Mouse (Mus musculus) G1E (cell line): ENCODE results near the gene Prr15l.

Experiments used
- CTCF ChIP-seq: IDR thresholded peaks from 2 replicates; pipeline ENCODE4 v1.5.1; 2012; ENCODE audit warnings: low read depth, low read length, inconsistent platforms, mixed read lengths
- POLR2AphosphoS5 ChIP-seq: IDR thresholded peaks from 2 replicates; pipeline ENCODE4 v1.6.1; 2012; ENCODE audit warnings: low read depth, low read length, inconsistent platforms; ENCODE audit not compliant: insufficient replicate concordance

GRCm38 (mm10) chr11:96963580-96963979 is 35.7 kb downstream of the Prr15l start:
- TF ChIP-seq CTCF = peak; percentile 72
- TF ChIP-seq POLR2AphosphoS5 = no peak
